Mouse (Mus musculus) liver, embryonic 15.5 days (tissue): Measurements from ENCODE around the gene Cdca7. TPM values are rescaled to one million over a fixed set of nuclear protein-coding genes. Genes with fewer than 3 reads are reported as not detected.

ENCODE experiments used
- ATAC-seq: fragments of 200-750 bp; cut with Nextera tagmentation; 2 replicates; pipeline ENCODE4 v1.8.0; 2017; ENCODE audit warnings: moderate number of reproducible peaks, mild to moderate bottlenecking, moderate library complexity; ENCODE audit not compliant: insufficient read depth
- H3K27ac ChIP-seq: fragments of 300-500 bp; sonication (generic); replicated peaks from 2 replicates; pipeline ENCODE4 v1.5.1; 2015; ENCODE audit warnings: mild to moderate bottlenecking, inconsistent platforms
- H3K27me3 ChIP-seq: fragments of 300-500 bp; sonication (generic); 2 replicates; pipeline ENCODE4 v1.6.1; 2015; ENCODE audit warnings: mild to moderate bottlenecking, inconsistent platforms
- H3K36me3 ChIP-seq: fragments of 300-500 bp; sonication (generic); replicated peaks from 2 replicates; pipeline ENCODE4 v1.6.1; 2015; ENCODE audit warnings: moderate library complexity, mild to moderate bottlenecking, inconsistent platforms
- H3K4me1 ChIP-seq: fragments of 300-500 bp; sonication (generic); replicated peaks from 2 replicates; pipeline ENCODE4 v1.6.1; 2015; ENCODE audit warnings: inconsistent platforms
- H3K4me2 ChIP-seq: fragments of 300-500 bp; sonication (generic); 2 replicates; pipeline ENCODE4 v1.6.1; 2015; ENCODE audit warnings: moderate library complexity, mild to moderate bottlenecking, inconsistent platforms
- H3K4me3 ChIP-seq: fragments of 300-500 bp; sonication (generic); replicated peaks from 2 replicates; pipeline ENCODE4 v1.5.1; 2015; ENCODE audit warnings: mild to moderate bottlenecking, inconsistent platforms
- H3K9ac ChIP-seq: fragments of 300-500 bp; sonication (generic); 2 replicates; pipeline ENCODE4 v1.6.1; 2015; ENCODE audit warnings: moderate library complexity, mild to moderate bottlenecking, inconsistent platforms
- H3K9me3 ChIP-seq: fragments of 300-500 bp; sonication (generic); replicated peaks from 2 replicates; pipeline ENCODE4 v1.6.1; 2016; ENCODE audit warnings: inconsistent platforms
- WGBS: fragments of 180-500 bp; shearing (Covaris S2); methylation state at CpG from one replicate; pipeline ENCODE4 v1.1.7; 2015; ENCODE audit warnings: mixed read lengths; ENCODE audit not compliant: insufficient replicate concordance; 5-methylcytosine and 5-hydroxymethylcytosine counted together
- polyA plus RNA-seq: library from polyadenylated mRNA; unstranded; fragments of >200 nt; fragmentation: Nextera tagmentation; extraction: Ambion mirVana; gene quantifications from 2 replicates; pipeline ENCODE4 v1.2.1, GENCODE M21; 2015

The Cdca7 gene
- polyA plus RNA-seq, 1 experiment from 2014 or later: 45.5 TPM

GRCm38 (mm10) chr2:72464376-72465014, 11.5 kb upstream of the Cdca7 start:
- Histone ChIP-seq H3K27ac (no peak overlapping the region), H3K4me3 (no peak overlapping the region), H3K4me2 (no peak overlapping the region), H3K9ac (no peak overlapping the region), H3K36me3 (no peaks in the 10 kb centered on the region), H3K4me1 (no peaks in the 10 kb centered on the region), H3K27me3 (0 out of 2 replicates have a peak, but pooled peaks cover 5% of the 10 kb centered on the region), H3K9me3 (no peaks in the 10 kb centered on the region)
- 16% methylated on average over 7 of the region's 7 CpGs for WGBS
- ATAC-seq: no peak

GRCm38 (mm10) chr2:72467604-72468003, 8.4 kb upstream of the Cdca7 start:
- Histone ChIP-seq H3K27ac (no peak overlapping the region), H3K4me3 (no peak overlapping the region), H3K4me1 (peaks cover 3% of the 10 kb centered on the region; the same call in 1 of the 2 replicates), H3K27me3 (0 out of 2 replicates have a peak, but pooled peaks cover 3% of the 10 kb centered on the region), H3K9ac (no peak overlapping the region), H3K36me3 (no peaks in the 10 kb centered on the region), H3K4me2 (no peak overlapping the region), H3K9me3 (no peaks in the 10 kb centered on the region)
- ATAC-seq: no peak
- WGBS: 57% methylated on average over 1 of the region's 1 CpGs

- Histone ChIP-seq H3K9me3 (no peaks in the 10 kb centered on the region), H3K36me3 (no peaks in the 10 kb centered on the region), H3K9ac (no peak overlapping the region), H3K4me3 (no peak overlapping the region), H3K27ac (no peak overlapping the region), H3K4me1 (peaks cover 26% of the 10 kb centered on the region), H3K27me3 (no peaks in the 10 kb centered on the region), H3K4me2 (no peak overlapping the region)
- ATAC-seq: no peak
- WGBS: 56% methylated on average over 16 of the region's 16 CpGs
Measured at GRCm38 (mm10) chr2:72471415-72472070, 4.4 kb upstream of the Cdca7 start.

- Histone ChIP-seq H3K4me3 (peak overlapping the region; percentile 91), H3K9ac (no peak overlapping the region), H3K36me3 (peaks cover 10% of the 10 kb centered on the region), H3K9me3 (no peaks in the 10 kb centered on the region), H3K4me1 (peaks cover 50% of the 10 kb centered on the region), H3K4me2 (peak overlapping the region; percentile 90), H3K27me3 (no peaks in the 10 kb centered on the region), H3K27ac (peak overlapping the region; percentile 90)
- ATAC-seq: no peak
- WGBS: 33% methylated on average over 7 of the region's 7 CpGs
Measured at GRCm38 (mm10) chr2:72474531-72475287, 1.2 kb upstream of the Cdca7 start.

GRCm38 (mm10) chr2:72475423-72475796, 549 bp upstream of the Cdca7 start:
- peak overlapping the region; percentile 80 for H3K9ac ChIP-seq
- WGBS: 0% methylated on average over 7 of the region's 7 CpGs
- H3K9me3 ChIP-seq: no peaks in the 10 kb centered on the region
- H3K4me1 ChIP-seq: peaks cover 53% of the 10 kb centered on the region
- peak overlapping the region; percentile 90 for H3K27ac ChIP-seq
- H3K27me3 ChIP-seq: no peaks in the 10 kb centered on the region
- H3K4me3 ChIP-seq: peak overlapping the region; percentile 91
- H3K4me2 ChIP-seq: peak overlapping the region; percentile 90
- peak; percentile 70; the same call in 1 of the 2 replicates for ATAC-seq
- peaks cover 17% of the 10 kb centered on the region for H3K36me3 ChIP-seq

- H3K27ac ChIP-seq: peak overlapping the region; percentile 90
- peak overlapping the region; percentile 80 for H3K9ac ChIP-seq
- H3K27me3 ChIP-seq: no peaks in the 10 kb centered on the region
- peaks cover 53% of the 10 kb centered on the region for H3K4me1 ChIP-seq
- WGBS: under 1% methylated on average over 53 of the region's 53 CpGs
- H3K4me3 ChIP-seq: peak overlapping the region; percentile 91
- H3K4me2 ChIP-seq: peak overlapping the region; percentile 90
- H3K36me3 ChIP-seq: peaks cover 29% of the 10 kb centered on the region
- ATAC-seq: peak; percentile 48
- no peaks in the 10 kb centered on the region for H3K9me3 ChIP-seq
Measured at GRCm38 (mm10) chr2:72476486-72477211, 690 bp downstream of the Cdca7 start.

- H3K4me2 ChIP-seq: peak overlapping the region; percentile 90
- H3K36me3 ChIP-seq: peaks cover 35% of the 10 kb centered on the region
- peak overlapping the region; percentile 90 for H3K27ac ChIP-seq
- H3K4me1 ChIP-seq: peaks cover 53% of the 10 kb centered on the region
- H3K9ac ChIP-seq: peak overlapping the region; percentile 80
- H3K27me3 ChIP-seq: no peaks in the 10 kb centered on the region
- H3K4me3 ChIP-seq: peak overlapping the region; percentile 91
- H3K9me3 ChIP-seq: no peaks in the 10 kb centered on the region
- WGBS: 4% methylated on average over 11 of the region's 11 CpGs
- no peak for ATAC-seq
Measured at GRCm38 (mm10) chr2:72477221-72477620, 1.3 kb downstream of the Cdca7 start.

GRCm38 (mm10) chr2:72478176-72478575, 2.2 kb downstream of the Cdca7 start:
- peak overlapping the region; percentile 80; the same call in 1 of the 2 replicates for H3K9ac ChIP-seq
- H3K36me3 ChIP-seq: peaks cover 44% of the 10 kb centered on the region
- peak overlapping the region; percentile 90 for H3K4me2 ChIP-seq
- no peaks in the 10 kb centered on the region for H3K27me3 ChIP-seq
- WGBS: 74% methylated on average over 4 of the region's 4 CpGs
- no peak overlapping the region for H3K27ac ChIP-seq
- ATAC-seq: no peak
- no peaks in the 10 kb centered on the region for H3K9me3 ChIP-seq
- H3K4me1 ChIP-seq: peaks cover 49% of the 10 kb centered on the region
- peak overlapping the region; percentile 91 for H3K4me3 ChIP-seq

GRCm38 (mm10) chr2:72478921-72479320, 3.0 kb downstream of the Cdca7 start:
- Histone ChIP-seq H3K9ac (0 out of 2 replicates have a peak overlapping the region, but pooled peaks have one; percentile 80), H3K27me3 (no peaks in the 10 kb centered on the region), H3K4me1 (peaks cover 41% of the 10 kb centered on the region), H3K27ac (no peak overlapping the region), H3K36me3 (peaks cover 52% of the 10 kb centered on the region), H3K4me2 (peak overlapping the region; percentile 90), H3K4me3 (no peak overlapping the region), H3K9me3 (no peaks in the 10 kb centered on the region)
- 82% methylated on average over 13 of the region's 13 CpGs for WGBS
- no peak for ATAC-seq

GRCm38 (mm10) chr2:72479818-72480217, 3.9 kb downstream of the Cdca7 start:
- Histone ChIP-seq H3K9me3 (no peaks in the 10 kb centered on the region), H3K4me1 (peaks cover 34% of the 10 kb centered on the region), H3K36me3 (peaks cover 61% of the 10 kb centered on the region), H3K4me3 (no peak overlapping the region), H3K4me2 (peak overlapping the region; percentile 13; the same call in 1 of the 2 replicates), H3K9ac (no peak overlapping the region), H3K27me3 (no peaks in the 10 kb centered on the region), H3K27ac (no peak overlapping the region)
- WGBS: 70% methylated on average over 9 of the region's 9 CpGs
- ATAC-seq: no peak
